Mouse (Mus musculus): ENCODE data around the gene Itgb7.
A peak's percentile ranks its signal among the peaks of the same experiment; 100 is the strongest.
"Not testable (repeated sequence)": the region's sequence is repeated elsewhere in the genome, so short reads cannot be mapped to it uniquely, and the experiment has no call there.

Gene Itgb7

GRCm38 (mm10) chr15:102225619-102226018 lies 6.1 kb downstream of the Itgb7 start:
- not testable (repeated sequence) for DNase-seq (ENCODE audit: low spot score in 2 of 2)

GRCm38 (mm10) chr15:102224992-102225617 lies 6.6 kb downstream of the Itgb7 start:
- no peak for DNase-seq (ENCODE audit: low spot score in 2 of 2)

GRCm38 (mm10) chr15:102224186-102224991 lies 7.4 kb downstream of the Itgb7 start:
- peak; percentile 65 to 73 for DNase-seq (ENCODE audit: low spot score in 2 of 2)

GRCm38 (mm10) chr15:102222386-102222785 lies 9.4 kb downstream of the Itgb7 start:
- DNase-seq (ENCODE audit: low spot score in 2 of 2) = peak in 1 of 2 experiments; percentile 36

GRCm38 (mm10) chr15:102217325-102217724 lies 14.4 kb downstream of the Itgb7 start:
- DNase-seq (ENCODE audit: low spot score in 2 of 2) = no peak

- no peak for DNase-seq (ENCODE audit: low spot score in 2 of 2)
Observed at GRCm38 (mm10) chr15:102216459-102217228, 15.1 kb downstream of the Itgb7 start.

GRCm38 (mm10) chr15:102215624-102216023 lies 16.1 kb downstream of the Itgb7 start:
- no peak for DNase-seq (ENCODE audit: low spot score in 2 of 2)

- DNase-seq (ENCODE audit: low spot score in 2 of 2) = no peak
Observed at GRCm38 (mm10) chr15:102214132-102214531, 17.6 kb downstream of the Itgb7 start.

- DNase-seq (ENCODE audit: low spot score in 2 of 2) = no peak
Observed at GRCm38 (mm10) chr15:102211895-102212294, 19.8 kb downstream of the Itgb7 start.

GRCm38 (mm10) chr15:102210816-102211215 lies 20.9 kb downstream of the Itgb7 start:
- no peak for DNase-seq (ENCODE audit: low spot score in 2 of 2)

- no peak for DNase-seq (ENCODE audit: low spot score in 2 of 2)
Observed at GRCm38 (mm10) chr15:102209114-102209513, 22.6 kb downstream of the Itgb7 start.

- DNase-seq (ENCODE audit: low spot score in 2 of 2) = no peak
Observed at GRCm38 (mm10) chr15:102208092-102208561, 23.6 kb downstream of the Itgb7 start.

- DNase-seq (ENCODE audit: low spot score in 2 of 2) = no peak
Observed at GRCm38 (mm10) chr15:102207351-102207750, 24.4 kb downstream of the Itgb7 start.

- peak in 1 of 2 experiments; percentile 55 for DNase-seq (ENCODE audit: low spot score in 2 of 2)
Observed at GRCm38 (mm10) chr15:102205779-102206178, 26.0 kb downstream of the Itgb7 start.

- DNase-seq (ENCODE audit: low spot score in 2 of 2) = no peak
Observed at GRCm38 (mm10) chr15:102204674-102205505, 26.9 kb downstream of the Itgb7 start, which contains the start of gene Csad. TSS of gene Csad (minus strand) at chr15:102204724.

- DNase-seq (ENCODE audit: low spot score in 2 of 2) = peak; percentile 36 to 71
Observed at GRCm38 (mm10) chr15:102203835-102204381, 27.8 kb downstream of the Itgb7 start.

GRCm38 (mm10) chr15:102202971-102203834 lies 28.5 kb downstream of the Itgb7 start, which contains the start of gene Zfp740:
TSS of gene Zfp740 (plus strand) at chr15:102203249.
- DNase-seq (ENCODE audit: low spot score in 2 of 2) = peak; percentile 92 to 96

GRCm38 (mm10) chr15:102198841-102199240 lies 32.9 kb downstream of the Itgb7 start:
- DNase-seq (ENCODE audit: low spot score in 2 of 2) = no peak

- DNase-seq (ENCODE audit: low spot score in 2 of 2) = no peak
Observed at GRCm38 (mm10) chr15:102195373-102195772, 36.4 kb downstream of the Itgb7 start.

- DNase-seq (ENCODE audit: low spot score in 2 of 2) = no peak
Observed at GRCm38 (mm10) chr15:102194439-102194838, 37.3 kb downstream of the Itgb7 start.
